8 mouse cellular contexts compared by ENCODE assay signal in the genomic region with DNA sequence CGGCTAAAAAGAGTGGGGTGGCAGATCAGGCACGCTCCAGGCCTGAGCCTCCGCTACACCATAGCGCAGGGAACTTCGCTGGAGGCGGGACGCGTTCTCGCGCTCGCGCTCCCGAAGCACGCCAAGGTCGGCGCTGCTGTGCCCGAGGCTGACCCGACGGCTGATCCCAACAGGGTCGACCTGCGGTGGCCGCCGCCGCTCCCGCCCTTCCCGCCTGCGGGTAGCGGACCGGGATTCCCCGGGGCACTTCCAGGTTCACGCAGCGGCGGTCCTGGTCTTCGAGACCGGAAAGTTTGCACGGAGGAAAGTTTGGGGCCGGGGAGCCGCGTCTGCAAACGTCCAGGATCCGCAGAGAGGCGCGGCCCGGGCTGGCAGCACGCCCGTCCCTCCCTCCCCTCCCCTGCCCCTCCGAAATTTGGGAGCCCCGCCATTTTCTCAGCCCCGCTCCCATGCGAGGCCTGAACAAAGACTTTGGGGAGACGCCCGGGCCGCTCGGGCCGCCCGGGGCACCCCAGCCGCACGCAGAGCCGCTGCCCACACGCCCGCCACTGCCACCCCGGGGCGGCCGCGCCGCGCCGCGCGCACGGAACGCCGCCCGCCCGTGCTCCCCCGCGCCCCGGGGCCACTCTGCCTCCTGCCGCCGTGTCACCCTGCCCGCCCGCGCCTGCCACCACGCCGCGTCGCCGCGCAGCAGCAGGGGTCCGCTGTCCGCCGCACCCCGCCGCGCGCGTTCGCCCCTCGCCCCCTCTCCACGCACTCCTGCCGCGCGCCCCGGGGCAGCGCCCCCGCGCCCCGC. TPM values are rescaled to one million over a fixed set of nuclear protein-coding genes. Genes with fewer than 3 reads are reported as not detected.
DNase-seq lines count a peak whose midpoint lies in the region; ATAC-seq and TF ChIP-seq lines count a peak whose summit lies in the region.

No protein-coding gene starts in this region.

- peak overlapping the region; percentile 89 for H3K4me2 ChIP-seq in limb, embryonic 12.5 days
- H3K4me2 ChIP-seq in midbrain, embryonic 12.5 days (replicated peaks): peak overlapping the region; percentile 66

- WGBS in limb, embryonic 12.5 days: 1% methylated on average over 80 of the region's 108 CpGs
- WGBS in midbrain, embryonic 12.5 days: 1% methylated on average over 77 of the region's 108 CpGs

- peak overlapping the region; percentile 95 for H3K9ac ChIP-seq in limb, embryonic 12.5 days (replicated peaks)
- H3K9ac ChIP-seq in midbrain, embryonic 12.5 days (replicated peaks): peak overlapping the region; percentile 82

- H3K9me3 ChIP-seq in limb, embryonic 12.5 days: no peaks in the 10 kb centered on the region
- H3K9me3 ChIP-seq in midbrain, embryonic 12.5 days: no peaks in the 10 kb centered on the region

- peaks cover 12% of the 10 kb centered on the region for H3K36me3 ChIP-seq in limb, embryonic 12.5 days
- no peaks in the 10 kb centered on the region for H3K36me3 ChIP-seq in midbrain, embryonic 12.5 days

- H3K27me3 ChIP-seq in limb, embryonic 12.5 days: peaks cover 85% of the 10 kb centered on the region
- peaks cover 98% of the 10 kb centered on the region for H3K27me3 ChIP-seq in midbrain, embryonic 12.5 days

- intact Hi-C loops in heart, postnatal 36 days (cut with DNase I): no loop called here

- peak overlapping the region; percentile 51 for H3K27ac ChIP-seq in embryonic fibroblast, embryonic 13.5 days (ENCODE audit: insufficient read depth, low read length)
- peak overlapping the region; percentile 74 for H3K27ac ChIP-seq in limb, embryonic 12.5 days
- H3K27ac ChIP-seq in midbrain, embryonic 12.5 days (replicated peaks): 0 out of 2 replicates have a peak overlapping the region, but pooled peaks have one; percentile 10

- peak overlapping the region; percentile 76 for H3K4me3 ChIP-seq in embryonic fibroblast, embryonic 13.5 days (ENCODE audit: insufficient read depth, low read length)
- peak overlapping the region; percentile 76 for H3K4me3 ChIP-seq in limb, embryonic 12.5 days (replicated peaks)
- H3K4me3 ChIP-seq in midbrain, embryonic 12.5 days: peak overlapping the region; percentile 61

- no peak for TF ChIP-seq CTCF in embryonic fibroblast, embryonic 13.5 days (IDR thresholded peaks at IDR 0.05; ENCODE audit: borderline replicate concordance, insufficient read depth, low read length)

- ATAC-seq in limb, embryonic 12.5 days (ENCODE audit: insufficient number of reproducible peaks, insufficient read depth, low FRiP score, low TSS enrichment, low read depth): peak; percentile 27; the same call in 1 of the 2 replicates
- peak; percentile 38; the same call in 1 of the 2 replicates for ATAC-seq in midbrain, embryonic 12.5 days (ENCODE audit: low FRiP score, low read depth)

- DNase-seq in layer of hippocampus, postnatal 10 days (ENCODE audit: low spot score in 2 of 2): peak; percentile 68 to 77
- DNase-seq in layer of hippocampus, adult 9-11 months: no peak
- peak; percentile 77 for DNase-seq in ZHBTc4 (ENCODE audit: low read depth, low spot score)
- DNase-seq in heart, postnatal 36 days: peak; percentile 65 to 84
- DNase-seq in testis, postnatal 10 days (ENCODE audit: low spot score): peak; percentile 85

- no peak for TF ChIP-seq POLR2A in embryonic fibroblast, embryonic 13.5 days (IDR thresholded peaks at IDR 0.05; ENCODE audit: low read depth, low read length)

- H3K4me1 ChIP-seq in embryonic fibroblast, embryonic 13.5 days (ENCODE audit: control insufficient read depth, insufficient read depth, low read length): peaks cover 13% of the 10 kb centered on the region
- peaks cover 42% of the 10 kb centered on the region for H3K4me1 ChIP-seq in limb, embryonic 12.5 days (replicated peaks)
- peaks cover 31% of the 10 kb centered on the region for H3K4me1 ChIP-seq in midbrain, embryonic 12.5 days

RNA-seq across cellular contexts. Expression of a gene that starts 0.8 kb away (rescaled TPM):
- total RNA-seq in layer of hippocampus, postnatal 10 days (2021): 100 to 1,000 TPM; 607 to 678 TPM
- polyA plus RNA-seq in embryonic fibroblast, embryonic 13.5 days (2011; ENCODE audit: insufficient read length, low read depth, missing spikeins): 173 and 236 TPM in 2 replicates
- 100 to 1,000 TPM; 279 to 296 TPM for total RNA-seq in heart, postnatal 36 days (2021)
- 14.5 and 18.1 TPM in 2 replicates for polyA plus RNA-seq in limb, embryonic 12.5 days (2016; fragmentation: Nextera tagmentation; extraction: Ambion mirVana)
- polyA plus RNA-seq in midbrain, embryonic 12.5 days (2016; fragmentation: Nextera tagmentation; extraction: Ambion mirVana): 6.6 and 8.5 TPM in 2 replicates

RNA-seq across cellular contexts. Expression of a gene that starts 23.3 kb away (rescaled TPM):
- total RNA-seq in layer of hippocampus, postnatal 10 days (2021): 1 to 10 TPM; 6.7 to 7.4 TPM
- polyA plus RNA-seq in embryonic fibroblast, embryonic 13.5 days (2011; ENCODE audit: insufficient read length, low read depth, missing spikeins): 2.0 and 2.3 TPM in 2 replicates
- 1 to 10 TPM; 9.3 to 9.9 TPM for total RNA-seq in heart, postnatal 36 days (2021)
- polyA plus RNA-seq in limb, embryonic 12.5 days (2016; fragmentation: Nextera tagmentation; extraction: Ambion mirVana): 4.1 and 5.1 TPM in 2 replicates
- 5.0 and 6.1 TPM in 2 replicates for polyA plus RNA-seq in midbrain, embryonic 12.5 days (2016; fragmentation: Nextera tagmentation; extraction: Ambion mirVana)

RNA-seq across cellular contexts. Expression of a gene that starts 32.0 kb away (rescaled TPM):
- 10 to 100 TPM; 18.6 to 19.8 TPM for total RNA-seq in layer of hippocampus, postnatal 10 days (2021)
- polyA plus RNA-seq in embryonic fibroblast, embryonic 13.5 days (2011; ENCODE audit: insufficient read length, low read depth, missing spikeins): 11.7 and 12.6 TPM in 2 replicates
- total RNA-seq in heart, postnatal 36 days (2021): 10 to 100 TPM; 28.5 to 29.5 TPM
- polyA plus RNA-seq in limb, embryonic 12.5 days (2016; fragmentation: Nextera tagmentation; extraction: Ambion mirVana): 46.5 and 48.6 TPM in 2 replicates
- 36.1 and 36.6 TPM in 2 replicates for polyA plus RNA-seq in midbrain, embryonic 12.5 days (2016; fragmentation: Nextera tagmentation; extraction: Ambion mirVana)

RNA-seq across cellular contexts. Expression of a gene that starts 41.1 kb away (rescaled TPM):
- 10 to 100 TPM; 55.5 to 64.9 TPM for total RNA-seq in layer of hippocampus, postnatal 10 days (2021)
- polyA plus RNA-seq in embryonic fibroblast, embryonic 13.5 days (2011; ENCODE audit: insufficient read length, low read depth, missing spikeins): 57.6 and 61.7 TPM in 2 replicates
- total RNA-seq in heart, postnatal 36 days (2021): 10 to 100 TPM; 84.0 to 87.4 TPM
- polyA plus RNA-seq in limb, embryonic 12.5 days (2016; fragmentation: Nextera tagmentation; extraction: Ambion mirVana): 104 and 109 TPM in 2 replicates
- polyA plus RNA-seq in midbrain, embryonic 12.5 days (2016; fragmentation: Nextera tagmentation; extraction: Ambion mirVana): 104 and 110 TPM in 2 replicates

RNA-seq across cellular contexts. Expression of a gene that starts 47.4 kb away (rescaled TPM):
- 100 to 1,000 TPM; 444 to 464 TPM for total RNA-seq in layer of hippocampus, postnatal 10 days (2021)
- 1,122 and 1,201 TPM in 2 replicates for polyA plus RNA-seq in embryonic fibroblast, embryonic 13.5 days (2011; ENCODE audit: insufficient read length, low read depth, missing spikeins)
- total RNA-seq in heart, postnatal 36 days (2021): 100 to 1,000 TPM; 337 to 380 TPM
- polyA plus RNA-seq in limb, embryonic 12.5 days (2016; fragmentation: Nextera tagmentation; extraction: Ambion mirVana): 764 and 842 TPM in 2 replicates
- 640 and 681 TPM in 2 replicates for polyA plus RNA-seq in midbrain, embryonic 12.5 days (2016; fragmentation: Nextera tagmentation; extraction: Ambion mirVana)

Comparison
In these comparisons a context has a peak if more than half of its experiments do, and no peak if none do; other contexts are left out.
1. H3K27ac ChIP-seq: peak in every context shown above with its lines; median percentile 74 in limb, embryonic 12.5 days; 51 in embryonic fibroblast, embryonic 13.5 days; 10 in midbrain, embryonic 12.5 days.